Mouse (Mus musculus) heart, postnatal 0 days (tissue): ENCODE data around the gene Dcun1d5.

Experiments
- CTCF ChIP-seq: IDR thresholded peaks from 2 replicates; pipeline ENCODE4 v1.5.1; 2016; ENCODE audit warnings: antibody characterized with exemption, control low read depth, low read depth
- EP300 ChIP-seq: IDR thresholded peaks from 2 replicates; pipeline ENCODE4 v1.6.1; 2016; ENCODE audit warnings: antibody characterized with exemption, low read depth

DNA sequence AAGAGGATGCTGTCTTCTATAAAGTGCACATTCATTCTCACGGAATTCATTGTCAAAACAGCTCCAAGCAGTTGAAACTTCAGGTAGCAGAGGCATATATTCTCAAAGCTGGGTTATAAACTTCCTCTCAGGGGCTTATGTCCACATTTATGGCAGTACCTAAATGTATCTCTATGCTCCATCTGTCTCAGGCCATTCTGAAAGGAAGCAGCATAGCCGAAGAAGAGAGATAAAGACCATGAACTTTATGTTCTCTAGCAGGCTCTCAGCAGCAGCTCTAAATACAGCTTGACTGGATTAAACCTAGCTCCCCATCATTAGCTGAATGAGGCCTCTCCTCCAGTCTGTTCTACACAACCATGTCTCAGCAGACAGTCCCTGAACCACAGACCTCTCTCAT is 29.9 kb upstream of the Dcun1d5 start:
- TF ChIP-seq CTCF (no peak), EP300 (no peak)
